Mouse (Mus musculus) kidney, embryonic 16.5 days (tissue): ENCODE data around the gene Wfdc17. TPM values are rescaled to one million over a fixed set of nuclear protein-coding genes. Genes with fewer than 3 reads are reported as not detected.

Experiments used
- ATAC-seq: fragments of 200-750 bp; cut with Nextera tagmentation; 2 replicates; pipeline ENCODE4 v1.8.0; 2017; ENCODE audit warnings: moderate TSS enrichment; ENCODE audit not compliant: low FRiP score, low TSS enrichment
- H3K27ac ChIP-seq: fragments of 300-500 bp; sonication (generic); 2 replicates; pipeline ENCODE4 v1.5.1; 2014; ENCODE audit warnings: low read length
- H3K27me3 ChIP-seq: fragments of 300-500 bp; sonication (generic); 2 replicates; pipeline ENCODE4 v1.6.1; 2014; ENCODE audit warnings: low read length, control low read depth, mixed read lengths; ENCODE audit not compliant: insufficient read depth
- H3K36me3 ChIP-seq: fragments of 300-500 bp; sonication (generic); 2 replicates; pipeline ENCODE4 v1.6.1; 2014; ENCODE audit warnings: low read length, control low read depth, mixed read lengths; ENCODE audit not compliant: insufficient read depth
- H3K4me1 ChIP-seq: fragments of 300-500 bp; sonication (generic); 2 replicates; pipeline ENCODE4 v1.6.1; 2014; ENCODE audit warnings: low read length, control low read depth, mixed read lengths; ENCODE audit not compliant: insufficient read depth
- H3K4me2 ChIP-seq: fragments of 300-500 bp; sonication (generic); replicated peaks from 2 replicates; pipeline ENCODE4 v1.6.1; 2014; ENCODE audit warnings: low read depth, low read length
- H3K4me3 ChIP-seq: fragments of 300-500 bp; sonication (generic); 2 replicates; pipeline ENCODE4 v1.5.1; 2014; ENCODE audit warnings: mild to moderate bottlenecking, low read length
- H3K9ac ChIP-seq: fragments of 300-500 bp; sonication (generic); replicated peaks from 2 replicates; pipeline ENCODE4 v1.6.1; 2014; ENCODE audit warnings: low read length
- H3K9me3 ChIP-seq: fragments of 300-500 bp; sonication (generic); 2 replicates; pipeline ENCODE4 v1.6.1; 2016; ENCODE audit warnings: low read length, control low read depth
- WGBS: fragments of 180-500 bp; shearing (Covaris S2); extraction: QIAGEN DNeasy Blood & Tissue Kit; methylation state at CpG from one replicate; pipeline ENCODE4 v1.1.7; 2014; 5-methylcytosine and 5-hydroxymethylcytosine counted together
- polyA plus RNA-seq: library from polyadenylated mRNA; unstranded; fragments of >200 nt; fragmentation: Nextera tagmentation; extraction: Ambion mirVana; gene quantifications from 2 replicates; pipeline ENCODE4 v1.2.1, GENCODE M21; 2015

The Wfdc17 gene
- polyA plus RNA-seq, 1 experiment from 2014 or later: 1.5 TPM

GRCm38 (mm10) chr11:83709683-83710082, 5.9 kb downstream of the Wfdc17 start:
- 79% methylated on average over 5 of the region's 5 CpGs for WGBS
- Histone ChIP-seq H3K9me3 (no peaks in the 10 kb centered on the region), H3K9ac (no peak overlapping the region), H3K36me3 (no peaks in the 10 kb centered on the region), H3K27ac (no peak overlapping the region), H3K4me1 (no peaks in the 10 kb centered on the region), H3K4me2 (no peak overlapping the region), H3K4me3 (no peak overlapping the region), H3K27me3 (no peaks in the 10 kb centered on the region)
- no peak for ATAC-seq

- WGBS: 73% methylated on average over 1 of the region's 1 CpGs
Observed at GRCm38 (mm10) chr11:83712671-83713070, 8.9 kb downstream of the Wfdc17 start.

GRCm38 (mm10) chr11:83713925-83714324, 10.1 kb downstream of the Wfdc17 start:
- Histone ChIP-seq H3K4me2 (no peak overlapping the region), H3K27ac (no peak overlapping the region), H3K9ac (no peak overlapping the region), H3K4me1 (no peaks in the 10 kb centered on the region), H3K4me3 (no peak overlapping the region), H3K36me3 (no peaks in the 10 kb centered on the region), H3K9me3 (no peaks in the 10 kb centered on the region), H3K27me3 (no peaks in the 10 kb centered on the region)
- WGBS: 66% methylated on average over 2 of the region's 2 CpGs
- no peak for ATAC-seq

More at GRCm38 (mm10) chr11:83712671-83713070, 8.9 kb downstream of the Wfdc17 start:
- ATAC-seq: no peak
- no peaks in the 10 kb centered on the region for H3K27me3 ChIP-seq
- no peaks in the 10 kb centered on the region for H3K9me3 ChIP-seq
- no peak overlapping the region for H3K27ac ChIP-seq
- H3K9ac ChIP-seq: no peak overlapping the region
- no peaks in the 10 kb centered on the region for H3K36me3 ChIP-seq
- no peaks in the 10 kb centered on the region for H3K4me1 ChIP-seq
- H3K4me2 ChIP-seq: no peak overlapping the region
- no peak overlapping the region for H3K4me3 ChIP-seq

GRCm38 (mm10) chr11:83717042-83717665, 13.4 kb downstream of the Wfdc17 start:
- no peaks in the 10 kb centered on the region for H3K9me3 ChIP-seq
- H3K36me3 ChIP-seq: no peaks in the 10 kb centered on the region
- H3K9ac ChIP-seq: no peak overlapping the region
- no peaks in the 10 kb centered on the region for H3K27me3 ChIP-seq
- 84% methylated on average over 6 of the region's 6 CpGs for whole genome bisulfite sequencing
- H3K4me3 ChIP-seq: no peak overlapping the region
- no peaks in the 10 kb centered on the region for H3K4me1 ChIP-seq
- H3K27ac ChIP-seq: no peak overlapping the region
- H3K4me2 ChIP-seq: no peak overlapping the region
- ATAC-seq: no peak

GRCm38 (mm10) chr11:83720766-83721165, 17.0 kb downstream of the Wfdc17 start:
- Histone ChIP-seq H3K4me1 (no peaks in the 10 kb centered on the region), H3K27ac (no peak overlapping the region), H3K27me3 (no peaks in the 10 kb centered on the region), H3K9ac (no peak overlapping the region), H3K9me3 (no peaks in the 10 kb centered on the region), H3K36me3 (no peaks in the 10 kb centered on the region), H3K4me2 (no peak overlapping the region), H3K4me3 (no peak overlapping the region)
- ATAC-seq: no peak

GRCm38 (mm10) chr11:83728757-83729432, 25.1 kb downstream of the Wfdc17 start:
- no peak for ATAC-seq
- Histone ChIP-seq H3K9ac (no peak overlapping the region), H3K4me2 (no peak overlapping the region), H3K36me3 (no peaks in the 10 kb centered on the region), H3K4me1 (no peaks in the 10 kb centered on the region), H3K9me3 (peaks cover 2% of the 10 kb centered on the region), H3K4me3 (no peak overlapping the region), H3K27ac (no peak overlapping the region), H3K27me3 (no peaks in the 10 kb centered on the region)
- WGBS: 59% methylated on average over 3 of the region's 3 CpGs

GRCm38 (mm10) chr11:83731116-83731515, 27.3 kb downstream of the Wfdc17 start:
- Histone ChIP-seq H3K4me2 (no peak overlapping the region), H3K27me3 (no peaks in the 10 kb centered on the region), H3K36me3 (no peaks in the 10 kb centered on the region), H3K27ac (no peak overlapping the region), H3K9me3 (peaks cover 6% of the 10 kb centered on the region), H3K9ac (no peak overlapping the region), H3K4me1 (no peaks in the 10 kb centered on the region), H3K4me3 (no peak overlapping the region)
- ATAC-seq: no peak
- WGBS: 100% methylated on average over 1 of the region's 1 CpGs

GRCm38 (mm10) chr11:83733071-83733640, 29.4 kb downstream of the Wfdc17 start:
- Histone ChIP-seq H3K27ac (no peak overlapping the region), H3K36me3 (no peaks in the 10 kb centered on the region), H3K4me1 (no peaks in the 10 kb centered on the region), H3K9ac (no peak overlapping the region), H3K4me3 (no peak overlapping the region), H3K4me2 (no peak overlapping the region), H3K27me3 (no peaks in the 10 kb centered on the region; the same call in 1 of the 2 replicates), H3K9me3 (peaks cover 6% of the 10 kb centered on the region)
- ATAC-seq: no peak
- 77% methylated on average over 5 of the region's 5 CpGs for WGBS

- H3K4me1 ChIP-seq: no peaks in the 10 kb centered on the region
- ATAC-seq: no peak
- H3K36me3 ChIP-seq: no peaks in the 10 kb centered on the region
- no peak overlapping the region for H3K9ac ChIP-seq
- H3K9me3 ChIP-seq: peaks cover 6% of the 10 kb centered on the region
- 90% methylated on average over 1 of the region's 1 CpGs for WGBS
- no peak overlapping the region for H3K27ac ChIP-seq
- no peak overlapping the region for H3K4me2 ChIP-seq
- H3K4me3 ChIP-seq: no peak overlapping the region
- no peaks in the 10 kb centered on the region; the same call in 1 of the 2 replicates for H3K27me3 ChIP-seq
Observed at GRCm38 (mm10) chr11:83734215-83734614, 30.4 kb downstream of the Wfdc17 start.

- H3K4me2 ChIP-seq: no peak overlapping the region
- no peak overlapping the region for H3K27ac ChIP-seq
- H3K4me1 ChIP-seq: no peaks in the 10 kb centered on the region
- ATAC-seq: no peak
- no peak overlapping the region for H3K4me3 ChIP-seq
- no peaks in the 10 kb centered on the region for H3K36me3 ChIP-seq
- H3K9me3 ChIP-seq: peaks cover 6% of the 10 kb centered on the region
- WGBS: 75% methylated on average over 2 of the region's 2 CpGs
- H3K27me3 ChIP-seq: no peaks in the 10 kb centered on the region; the same call in 1 of the 2 replicates
- H3K9ac ChIP-seq: no peak overlapping the region
Observed at GRCm38 (mm10) chr11:83735881-83736280, 32.1 kb downstream of the Wfdc17 start.
